Mouse (Mus musculus) G1E (cell line): ENCODE measurements around the gene Cops7a.

Experiments
- CTCF ChIP-seq: IDR thresholded peaks from 2 replicates; pipeline ENCODE4 v1.5.1; 2012; ENCODE audit warnings: low read depth, low read length, inconsistent platforms, mixed read lengths
- POLR2AphosphoS5 ChIP-seq: IDR thresholded peaks from 2 replicates; pipeline ENCODE4 v1.6.1; 2012; ENCODE audit warnings: low read depth, low read length, inconsistent platforms; ENCODE audit not compliant: insufficient replicate concordance

- peak; percentile 79 for TF ChIP-seq CTCF
- TF ChIP-seq POLR2AphosphoS5: no peak
These were observed 34.4 kb downstream of the Cops7a start, which contains the start of gene Mlf2 for GRCm38 (mm10) chr6:124930754-124931524.
